Mouse (Mus musculus) bone marrow, adult 2 months (tissue): ENCODE results near the gene Styx.

Experiments used
- CTCF ChIP-seq: fragments of 200-500 bp; IDR thresholded peaks from 2 replicates; pipeline ENCODE4 v1.5.1; 2011; ENCODE audit warnings: low read length, control low read depth; ENCODE audit not compliant: control insufficient read depth, insufficient read depth
- POLR2A ChIP-seq: fragments of 200-500 bp; IDR thresholded peaks from 2 replicates; pipeline ENCODE4 v1.6.1; 2011; ENCODE audit warnings: low read depth, mild to moderate bottlenecking, control low read depth, low read length, borderline replicate concordance; ENCODE audit not compliant: control insufficient read depth

DNA sequence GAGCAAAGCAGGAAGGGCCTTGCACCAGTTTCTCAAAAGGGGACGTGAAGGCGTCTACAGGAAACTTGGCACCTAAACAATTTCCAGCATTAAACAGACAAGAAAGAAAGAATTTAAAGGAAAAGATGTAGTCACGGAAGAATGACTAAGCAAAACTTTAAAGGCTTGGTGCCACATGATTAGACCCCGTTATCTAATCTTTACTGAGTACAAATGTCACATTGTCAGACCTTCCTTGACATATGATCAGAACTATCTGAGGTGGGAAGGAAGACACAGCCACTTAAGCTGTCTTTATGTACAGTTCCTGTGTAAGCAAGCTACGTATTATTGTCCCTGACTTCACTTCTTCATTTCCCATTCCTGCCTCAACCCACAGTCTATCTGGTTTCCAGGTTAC, 29.3 kb upstream of the Styx start:
- TF ChIP-seq CTCF: no peak
- no peak for TF ChIP-seq POLR2A
